Mouse (Mus musculus) spleen, postnatal 36 days (tissue): ENCODE data around the gene Rapgef3.

Experiments used
- DNase-seq, 2 experiments: peaks; one replicate each; pipeline ENCODE4 v3.0.0; 2022; ENCODE audit warnings: low spot score in 2 of 2, mixed read lengths in 1 of 2

Rapgef3 gene

GRCm38 (mm10) chr15:97773108-97773507 lies 5.3 kb upstream of the Rapgef3 start:
- no peak for DNase-seq

GRCm38 (mm10) chr15:97770280-97770679 lies 2.5 kb upstream of the Rapgef3 start:
- DNase-seq: no peak

GRCm38 (mm10) chr15:97768192-97768591 lies 420 bp upstream of the Rapgef3 start:
- no peak for DNase-seq

GRCm38 (mm10) chr15:97766594-97767279 lies 1.0 kb downstream of the Rapgef3 start:
- DNase-seq: no peak

GRCm38 (mm10) chr15:97766194-97766593 lies 1.6 kb downstream of the Rapgef3 start:
- DNase-seq: no peak

GRCm38 (mm10) chr15:97765090-97765794 lies 2.5 kb downstream of the Rapgef3 start:
- DNase-seq: no peak

GRCm38 (mm10) chr15:97764532-97764931 lies 3.2 kb downstream of the Rapgef3 start:
- DNase-seq: no peak

- no peak for DNase-seq
Observed at GRCm38 (mm10) chr15:97763256-97764049, 4.3 kb downstream of the Rapgef3 start.

GRCm38 (mm10) chr15:97762733-97763132 lies 5.0 kb downstream of the Rapgef3 start:
- DNase-seq: no peak

GRCm38 (mm10) chr15:97761438-97761837 lies 6.3 kb downstream of the Rapgef3 start:
- DNase-seq: no peak

GRCm38 (mm10) chr15:97760952-97761351 lies 6.8 kb downstream of the Rapgef3 start:
- DNase-seq: no peak

- DNase-seq: no peak
Observed at GRCm38 (mm10) chr15:97760006-97760405, 7.8 kb downstream of the Rapgef3 start.

GRCm38 (mm10) chr15:97755361-97755760 lies 12.4 kb downstream of the Rapgef3 start:
- no peak for DNase-seq

GRCm38 (mm10) chr15:97754476-97754875 lies 13.3 kb downstream of the Rapgef3 start:
- DNase-seq: no peak

- DNase-seq: no peak
Observed at GRCm38 (mm10) chr15:97752491-97752890, 15.3 kb downstream of the Rapgef3 start.

- DNase-seq: peak; percentile 43 to 48
Observed at GRCm38 (mm10) chr15:97751676-97752075, 16.1 kb downstream of the Rapgef3 start.

- peak; percentile 67 to 72 for DNase-seq
Observed at GRCm38 (mm10) chr15:97750697-97751096, 17.1 kb downstream of the Rapgef3 start.

- no peak for DNase-seq
Observed at GRCm38 (mm10) chr15:97749841-97750240, 17.9 kb downstream of the Rapgef3 start.

- no peak for DNase-seq
Observed at GRCm38 (mm10) chr15:97749397-97749796, 18.4 kb downstream of the Rapgef3 start.

- no peak for DNase-seq
Observed at GRCm38 (mm10) chr15:97748964-97749363, 18.8 kb downstream of the Rapgef3 start.

GRCm38 (mm10) chr15:97748309-97748708 lies 19.5 kb downstream of the Rapgef3 start:
- DNase-seq: no peak

GRCm38 (mm10) chr15:97747486-97747885 lies 20.3 kb downstream of the Rapgef3 start:
- no peak for DNase-seq
